Mouse (Mus musculus): ENCODE measurements around the gene Mrpl45. TPM values are rescaled to one million over a fixed set of nuclear protein-coding genes. Genes with fewer than 3 reads are reported as not detected.
A peak's percentile ranks its signal among the peaks of the same experiment; 100 is the strongest.

Mrpl45 gene
- polyA plus RNA-seq, 1 experiment = 8.6 TPM

DNA sequence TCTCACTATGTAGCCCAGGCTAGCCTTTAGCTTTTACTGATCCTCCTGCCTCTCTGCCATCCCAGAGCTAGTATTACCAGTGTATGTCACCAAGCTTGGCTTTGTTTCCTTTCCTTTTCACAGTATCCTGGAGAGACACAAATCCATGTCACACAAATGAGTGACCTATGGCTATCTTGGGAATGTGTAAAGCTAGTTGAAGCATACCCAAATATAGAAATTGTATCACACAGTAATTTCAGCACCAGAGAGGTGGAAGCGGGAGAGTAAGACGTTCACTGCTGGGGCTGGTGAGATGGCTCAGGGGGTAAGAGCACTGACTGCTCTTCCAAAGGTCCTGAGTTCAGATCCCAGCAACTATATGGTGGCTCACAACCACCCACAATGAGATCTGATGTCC, 15.6 kb upstream of the Mrpl45 start:
- H3K36me3 ChIP-seq (ENCODE audit: control insufficient read depth, insufficient read depth, low read length) = no peaks in the 10 kb centered on the region
- 91% methylated on average over 2 of the region's 2 CpGs for WGBS
- H3K27me3 ChIP-seq (ENCODE audit: control insufficient read depth, insufficient read depth, low read length) = no peaks in the 10 kb centered on the region
- peaks cover 20% of the 10 kb centered on the region for H3K4me1 ChIP-seq (ENCODE audit: control insufficient read depth, insufficient read depth, insufficient read length, low read length)
- TF ChIP-seq POLR2A (IDR thresholded peaks at IDR 0.05; ENCODE audit: low read depth, low read length) = no peak
- TF ChIP-seq CTCF (IDR thresholded peaks at IDR 0.05; ENCODE audit: extremely low read depth, insufficient read length, insufficient replicate concordance, low read depth, low read length) = no peak
- no peak overlapping the region for H3K27ac ChIP-seq (ENCODE audit: insufficient read depth, low read depth, low read length)
- H3K4me3 ChIP-seq (ENCODE audit: low read depth, low read length) = no peak overlapping the region

DNA sequence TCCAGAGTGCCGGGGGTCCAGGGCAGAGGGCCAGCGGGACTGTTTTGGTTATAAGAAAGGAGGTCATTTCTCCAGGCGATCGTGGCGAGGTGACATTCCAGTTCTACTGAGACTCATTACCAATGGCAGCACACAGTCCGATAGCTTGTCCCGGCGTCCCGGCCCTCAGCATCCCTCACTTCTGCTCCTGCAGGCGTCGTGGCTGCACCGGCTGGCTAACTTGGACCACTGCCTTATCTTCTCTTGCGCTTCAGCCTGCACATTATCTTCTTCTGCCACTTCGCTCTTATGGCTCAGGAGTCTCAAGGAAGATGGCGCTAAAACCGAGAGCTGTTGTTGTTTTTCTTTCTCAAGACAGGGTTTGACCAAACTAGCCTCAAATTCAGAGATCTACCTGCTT, 14.1 kb upstream of the Mrpl45 start:
- peaks cover 20% of the 10 kb centered on the region for H3K4me1 ChIP-seq (ENCODE audit: control insufficient read depth, insufficient read depth, insufficient read length, low read length)
- H3K27ac ChIP-seq (ENCODE audit: insufficient read depth, low read depth, low read length) = peak overlapping the region; percentile 67
- no peak overlapping the region for H3K4me3 ChIP-seq (ENCODE audit: low read depth, low read length)
- no peaks in the 10 kb centered on the region for H3K36me3 ChIP-seq (ENCODE audit: control insufficient read depth, insufficient read depth, low read length)
- TF ChIP-seq POLR2A (IDR thresholded peaks at IDR 0.05; ENCODE audit: low read depth, low read length) (no peak), CTCF (IDR thresholded peaks at IDR 0.05; ENCODE audit: extremely low read depth, insufficient read length, insufficient replicate concordance, low read depth, low read length) (no peak)
- no peaks in the 10 kb centered on the region for H3K27me3 ChIP-seq (ENCODE audit: control insufficient read depth, insufficient read depth, low read length)
- 88% methylated on average over 16 of the region's 16 CpGs for WGBS

GRCm38 (mm10) chr11:97302231-97302781, 13.2 kb upstream of the Mrpl45 start:
- Histone ChIP-seq H3K27me3 (ENCODE audit: control insufficient read depth, insufficient read depth, low read length) (no peaks in the 10 kb centered on the region), H3K4me3 (ENCODE audit: low read depth, low read length) (no peak overlapping the region), H3K27ac (ENCODE audit: insufficient read depth, low read depth, low read length) (peak overlapping the region; percentile 69), H3K4me1 (ENCODE audit: control insufficient read depth, insufficient read depth, insufficient read length, low read length) (peaks cover 20% of the 10 kb centered on the region), H3K36me3 (ENCODE audit: control insufficient read depth, insufficient read depth, low read length) (no peaks in the 10 kb centered on the region)
- TF ChIP-seq CTCF (IDR thresholded peaks at IDR 0.05; ENCODE audit: extremely low read depth, insufficient read length, insufficient replicate concordance, low read depth, low read length) = no peak
- TF ChIP-seq POLR2A (IDR thresholded peaks at IDR 0.05; ENCODE audit: low read depth, low read length) = no peak
- WGBS = 12% methylated on average over 7 of the region's 7 CpGs

GRCm38 (mm10) chr11:97304631-97305030, 10.9 kb upstream of the Mrpl45 start:
- no peaks in the 10 kb centered on the region for H3K27me3 ChIP-seq (ENCODE audit: control insufficient read depth, insufficient read depth, low read length)
- peak overlapping the region; percentile 65; the same call in 1 of the 2 replicates for H3K27ac ChIP-seq (ENCODE audit: insufficient read depth, low read depth, low read length)
- TF ChIP-seq CTCF (IDR thresholded peaks at IDR 0.05; ENCODE audit: extremely low read depth, insufficient read length, insufficient replicate concordance, low read depth, low read length) = no peak
- no peak for TF ChIP-seq POLR2A (IDR thresholded peaks at IDR 0.05; ENCODE audit: low read depth, low read length)
- WGBS = 28% methylated on average over 5 of the region's 5 CpGs
- H3K4me3 ChIP-seq (ENCODE audit: low read depth, low read length) = no peak overlapping the region
- no peaks in the 10 kb centered on the region for H3K36me3 ChIP-seq (ENCODE audit: control insufficient read depth, insufficient read depth, low read length)
- peaks cover 20% of the 10 kb centered on the region for H3K4me1 ChIP-seq (ENCODE audit: control insufficient read depth, insufficient read depth, insufficient read length, low read length)

DNA sequence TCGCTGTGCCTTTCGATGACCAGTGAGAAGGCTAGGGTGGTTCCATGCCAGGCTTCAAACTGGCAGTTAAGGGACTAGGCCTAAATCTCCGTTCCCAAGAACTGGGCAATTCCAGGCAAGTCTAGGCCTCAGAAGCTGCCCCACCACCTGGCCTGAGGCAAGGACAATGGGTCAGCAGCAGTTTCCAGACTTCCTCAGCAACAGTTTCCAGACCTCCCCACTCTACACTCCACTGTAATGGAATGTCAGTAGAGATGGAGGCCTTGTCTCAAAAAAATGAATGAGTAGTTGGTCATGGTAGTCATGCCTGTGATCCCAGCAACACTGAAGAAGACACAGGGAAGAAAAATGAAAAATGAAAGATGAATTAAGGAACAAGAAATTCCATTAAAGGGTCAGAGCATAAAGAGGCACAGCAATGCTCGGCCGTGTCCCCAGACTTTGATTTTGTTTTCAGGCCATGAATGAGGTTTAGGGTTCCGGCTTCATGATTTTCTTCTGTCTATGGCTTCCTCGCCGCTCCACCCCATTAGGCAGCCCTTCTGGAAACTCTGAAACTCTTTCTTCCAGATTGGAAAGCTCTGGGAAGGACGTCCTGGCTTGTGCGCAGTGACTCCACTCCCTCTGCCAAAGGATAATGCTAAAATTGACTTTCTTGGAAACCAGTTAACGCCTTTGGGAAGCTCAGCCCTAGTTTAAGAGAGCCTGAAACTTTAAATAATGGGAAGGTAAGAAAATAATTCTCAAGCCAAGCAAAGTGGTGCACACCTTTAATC, 8.0 kb upstream of the Mrpl45 start:
- Histone ChIP-seq H3K4me1 (ENCODE audit: control insufficient read depth, insufficient read depth, insufficient read length, low read length) (peaks cover 11% of the 10 kb centered on the region), H3K4me3 (ENCODE audit: low read depth, low read length) (no peak overlapping the region), H3K27me3 (ENCODE audit: control insufficient read depth, insufficient read depth, low read length) (no peaks in the 10 kb centered on the region), H3K27ac (ENCODE audit: insufficient read depth, low read depth, low read length) (no peak overlapping the region), H3K36me3 (ENCODE audit: control insufficient read depth, insufficient read depth, low read length) (no peaks in the 10 kb centered on the region)
- TF ChIP-seq POLR2A (IDR thresholded peaks at IDR 0.05; ENCODE audit: low read depth, low read length) (no peak), CTCF (IDR thresholded peaks at IDR 0.05; ENCODE audit: extremely low read depth, insufficient read length, insufficient replicate concordance, low read depth, low read length) (no peak)
- WGBS = 94% methylated on average over 11 of the region's 11 CpGs

DNA sequence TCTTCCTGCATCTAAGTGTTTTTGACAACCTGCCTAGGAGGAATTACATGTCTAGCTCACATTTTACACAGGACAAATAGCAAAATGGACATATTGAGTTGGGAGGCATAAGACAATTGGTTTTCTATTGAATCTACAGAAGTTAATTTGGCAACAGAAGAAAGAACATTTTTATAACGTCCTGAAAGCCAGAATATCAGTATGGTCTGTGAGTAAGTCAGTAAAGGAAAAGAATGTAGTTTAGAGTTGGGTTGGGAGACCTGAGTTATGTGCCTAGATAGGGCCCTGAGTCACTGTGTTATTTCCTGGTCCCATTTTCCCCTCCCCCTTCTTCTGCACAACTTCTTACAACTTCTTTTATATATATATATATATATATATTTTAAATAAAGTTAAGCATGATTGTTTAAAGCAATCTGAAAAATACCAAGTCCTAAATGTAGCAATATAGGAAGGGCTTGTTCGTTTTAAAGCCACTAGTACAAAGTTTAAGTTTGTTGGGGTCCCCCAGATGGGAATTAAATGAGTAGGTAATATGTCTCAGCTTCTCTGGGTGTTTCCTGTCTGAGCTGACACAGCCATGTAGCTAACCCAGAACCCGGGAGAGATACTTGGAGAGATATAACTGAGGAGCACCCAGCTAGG, 6.6 kb upstream of the Mrpl45 start:
- peak overlapping the region; percentile 83 for H3K27ac ChIP-seq (ENCODE audit: insufficient read depth, low read depth, low read length)
- peaks cover 2% of the 10 kb centered on the region; the same call in 1 of the 2 replicates for H3K4me1 ChIP-seq (ENCODE audit: control insufficient read depth, insufficient read depth, insufficient read length, low read length)
- H3K27me3 ChIP-seq (ENCODE audit: control insufficient read depth, insufficient read depth, low read length) = no peaks in the 10 kb centered on the region
- no peaks in the 10 kb centered on the region for H3K36me3 ChIP-seq (ENCODE audit: control insufficient read depth, insufficient read depth, low read length)
- no peak for TF ChIP-seq CTCF (IDR thresholded peaks at IDR 0.05; ENCODE audit: extremely low read depth, insufficient read length, insufficient replicate concordance, low read depth, low read length)
- no peak for TF ChIP-seq POLR2A (IDR thresholded peaks at IDR 0.05; ENCODE audit: low read depth, low read length)
- WGBS = 5% methylated on average over 3 of the region's 3 CpGs
- peak overlapping the region; percentile 51 for H3K4me3 ChIP-seq (ENCODE audit: low read depth, low read length)

DNA sequence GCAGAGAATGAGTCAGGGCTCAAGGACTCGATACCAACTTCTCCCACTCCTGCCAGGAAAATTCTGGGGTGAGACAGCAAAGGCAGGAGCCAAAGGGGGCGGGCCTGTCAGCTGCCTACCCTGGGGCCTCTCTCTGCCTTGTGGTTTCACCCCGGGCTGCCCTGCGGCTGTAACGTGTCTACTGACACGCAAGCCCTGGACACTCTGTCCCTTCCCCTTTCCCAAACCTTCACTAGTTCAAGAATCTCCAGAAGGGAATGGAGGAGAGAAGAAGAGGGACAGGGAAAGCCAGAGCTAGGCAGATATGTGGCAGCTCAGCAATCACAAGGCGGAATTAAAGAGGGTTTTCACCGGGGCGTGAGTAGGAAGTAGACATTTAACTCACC, 6.1 kb upstream of the Mrpl45 start:
- 1% methylated on average over 9 of the region's 9 CpGs for WGBS
- TF ChIP-seq POLR2A (IDR thresholded peaks at IDR 0.05; ENCODE audit: low read depth, low read length) = peak; percentile 29; the same call in 1 of the 2 replicates
- no peak for TF ChIP-seq CTCF (IDR thresholded peaks at IDR 0.05; ENCODE audit: extremely low read depth, insufficient read length, insufficient replicate concordance, low read depth, low read length)
- Histone ChIP-seq H3K27ac (ENCODE audit: insufficient read depth, low read depth, low read length) (peak overlapping the region; percentile 83), H3K4me3 (ENCODE audit: low read depth, low read length) (peak overlapping the region; percentile 51), H3K27me3 (ENCODE audit: control insufficient read depth, insufficient read depth, low read length) (no peaks in the 10 kb centered on the region), H3K36me3 (ENCODE audit: control insufficient read depth, insufficient read depth, low read length) (no peaks in the 10 kb centered on the region), H3K4me1 (ENCODE audit: control insufficient read depth, insufficient read depth, insufficient read length, low read length) (peaks cover under 1% of the 10 kb centered on the region; the same call in 1 of the 2 replicates)

Data from small intestine, adult 2 months (tissue).